Mouse (Mus musculus) E14TG2a.4 (cell line): Measurements from ENCODE around the gene Nin.

Source experiments
- CTCF ChIP-seq: conservative IDR thresholded peaks from 2 replicates; pipeline ENCODE4 v1.5.1; 2014; ENCODE audit warnings: low read length
- NANOG ChIP-seq: IDR thresholded peaks from 2 replicates; pipeline ENCODE4 v1.6.1; 2014; ENCODE audit warnings: borderline replicate concordance, low read length, mixed read lengths

DNA sequence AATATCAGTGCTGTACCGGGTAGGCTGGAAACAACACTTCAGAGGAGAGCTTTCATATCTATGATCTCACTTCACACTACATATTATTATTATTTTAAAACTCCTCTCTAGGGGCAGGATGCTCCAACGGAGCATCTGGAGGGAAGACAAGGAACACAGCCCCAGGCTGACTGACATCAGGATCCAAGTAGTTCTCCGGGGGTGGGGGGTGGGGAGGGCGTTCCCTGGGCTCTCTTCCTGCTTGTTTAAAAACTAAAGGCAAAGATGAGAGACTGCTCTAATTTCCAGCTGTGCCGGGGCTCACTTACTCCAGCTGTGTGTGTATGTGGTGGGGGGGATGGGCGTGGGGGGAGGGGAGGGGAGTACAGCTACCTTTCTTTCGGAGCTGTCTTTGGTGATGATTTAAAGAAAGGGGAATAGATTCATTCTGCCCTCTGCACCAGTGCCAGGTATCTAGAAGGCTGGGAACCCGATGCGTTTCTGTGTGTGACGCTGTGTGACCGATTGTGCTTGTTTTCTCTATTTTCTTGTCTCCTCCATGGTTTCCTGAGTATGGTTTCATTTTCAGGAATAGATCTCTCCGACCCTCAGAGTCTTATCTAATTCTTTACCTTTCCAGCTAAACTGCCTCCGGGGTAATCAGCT is 34.6 kb upstream of the Nin start:
- TF ChIP-seq CTCF (no peak), NANOG (no peak)
